Mouse (Mus musculus) heart, embryonic 16.5 days (tissue): ENCODE results near the gene Ttc7b. TPM values are rescaled to one million over a fixed set of nuclear protein-coding genes. Genes with fewer than 3 reads are reported as not detected.
A peak's percentile ranks its signal among the peaks of the same experiment; 100 is the strongest.

ENCODE experiments used
- ATAC-seq: fragments of 200-750 bp; cut with Nextera tagmentation; replicated peaks from 2 replicates; pipeline ENCODE4 v1.8.0; 2017; ENCODE audit warnings: moderate number of reproducible peaks; ENCODE audit not compliant: insufficient read depth, low FRiP score; ENCODE audit errors: extremely low read depth
- H3K27ac ChIP-seq: fragments of 300-500 bp; sonication (generic); 2 replicates; pipeline ENCODE4 v1.5.1; 2014; ENCODE audit warnings: mild to moderate bottlenecking, low read length, control low read depth, moderate library complexity
- H3K27me3 ChIP-seq: fragments of 300-500 bp; sonication (generic); 2 replicates; pipeline ENCODE4 v1.6.1; 2014; ENCODE audit warnings: low read length, mixed read lengths; ENCODE audit not compliant: control insufficient read depth, insufficient read depth
- H3K36me3 ChIP-seq: fragments of 300-500 bp; sonication (generic); 2 replicates; pipeline ENCODE4 v1.6.1; 2014; ENCODE audit not compliant: control insufficient read depth, insufficient read depth
- H3K4me1 ChIP-seq: fragments of 300-500 bp; sonication (generic); 2 replicates; pipeline ENCODE4 v1.6.1; 2014; ENCODE audit warnings: low read length, mixed read lengths; ENCODE audit not compliant: control insufficient read depth, insufficient read depth
- H3K4me2 ChIP-seq: fragments of 300-500 bp; sonication (generic); 2 replicates; pipeline ENCODE4 v1.6.1; 2014; ENCODE audit warnings: low read depth, mild to moderate bottlenecking, control low read depth, low read length
- H3K4me3 ChIP-seq: fragments of 300-500 bp; sonication (generic); 2 replicates; pipeline ENCODE4 v1.5.1; 2014; ENCODE audit warnings: mild to moderate bottlenecking, control low read depth, low read length
- H3K9ac ChIP-seq: fragments of 300-500 bp; sonication (generic); 2 replicates; pipeline ENCODE4 v1.6.1; 2014; ENCODE audit warnings: low read length, control low read depth
- H3K9me3 ChIP-seq: fragments of 300-500 bp; sonication (generic); replicated peaks from 2 replicates; pipeline ENCODE4 v1.6.1; 2016; ENCODE audit warnings: low read length; ENCODE audit not compliant: control insufficient read depth
- WGBS: fragments of 180-500 bp; shearing (Covaris S2); extraction: QIAGEN DNeasy Blood & Tissue Kit; methylation state at CpG from one replicate; pipeline ENCODE4 v1.1.7; 2014; 5-methylcytosine and 5-hydroxymethylcytosine counted together
- polyA plus RNA-seq: library from polyadenylated mRNA; unstranded; fragments of >200 nt; fragmentation: Nextera tagmentation; extraction: Ambion mirVana; gene quantifications from 2 replicates; pipeline ENCODE4 v1.2.1, GENCODE M21; 2015

The Ttc7b gene
- polyA plus RNA-seq, 1 experiment from 2014 or later, result 6.7 TPM

GRCm38 (mm10) chr12:100529651-100530050, 9.0 kb upstream of the Ttc7b start:
- Histone ChIP-seq H3K4me1 (peaks cover 36% of the 10 kb centered on the region), H3K9ac (no peak overlapping the region), H3K4me2 (no peak overlapping the region), H3K36me3 (no peaks in the 10 kb centered on the region), H3K4me3 (no peak overlapping the region), H3K9me3 (no peaks in the 10 kb centered on the region), H3K27ac (peak overlapping the region; percentile 70), H3K27me3 (no peaks in the 10 kb centered on the region)
- no peak for ATAC-seq
- WGBS, result 82% methylated on average over 5 of the region's 5 CpGs

- no peak overlapping the region for H3K4me3 ChIP-seq
- no peaks in the 10 kb centered on the region for H3K36me3 ChIP-seq
- no peak overlapping the region for H3K4me2 ChIP-seq
- no peak; the same call in 1 of the 2 replicates for ATAC-seq
- peaks cover 36% of the 10 kb centered on the region for H3K4me1 ChIP-seq
- WGBS, result 49% methylated on average over 8 of the region's 8 CpGs
- H3K27me3 ChIP-seq, result no peaks in the 10 kb centered on the region
- H3K9me3 ChIP-seq, result no peaks in the 10 kb centered on the region
- peak overlapping the region; percentile 70 for H3K27ac ChIP-seq
- peak overlapping the region; percentile 34; the same call in 1 of the 2 replicates for H3K9ac ChIP-seq
Measured at GRCm38 (mm10) chr12:100529172-100529571, 8.5 kb upstream of the Ttc7b start.

GRCm38 (mm10) chr12:100528246-100528645, 7.6 kb upstream of the Ttc7b start:
- Histone ChIP-seq H3K9me3 (no peaks in the 10 kb centered on the region), H3K27ac (peak overlapping the region; percentile 70), H3K9ac (no peak overlapping the region; the same call in 1 of the 2 replicates), H3K4me2 (peak overlapping the region; percentile 21; the same call in 1 of the 2 replicates), H3K27me3 (no peaks in the 10 kb centered on the region), H3K4me1 (peaks cover 33% of the 10 kb centered on the region), H3K36me3 (no peaks in the 10 kb centered on the region), H3K4me3 (no peak overlapping the region)
- WGBS, result 45% methylated on average over 3 of the region's 3 CpGs
- no peak for ATAC-seq

GRCm38 (mm10) chr12:100527753-100528152, 7.1 kb upstream of the Ttc7b start:
- Histone ChIP-seq H3K4me3 (peak overlapping the region; percentile 24; the same call in 1 of the 2 replicates), H3K36me3 (no peaks in the 10 kb centered on the region), H3K27me3 (no peaks in the 10 kb centered on the region), H3K4me1 (peaks cover 28% of the 10 kb centered on the region), H3K4me2 (peak overlapping the region; percentile 61), H3K9ac (peak overlapping the region; percentile 39; the same call in 1 of the 2 replicates), H3K27ac (peak overlapping the region; percentile 70), H3K9me3 (no peaks in the 10 kb centered on the region)
- peak; percentile 93 for ATAC-seq
- WGBS, result 7% methylated on average over 9 of the region's 9 CpGs

- 65% methylated on average over 9 of the region's 9 CpGs for WGBS
- Histone ChIP-seq H3K9ac (peak overlapping the region; percentile 39; the same call in 1 of the 2 replicates), H3K36me3 (no peaks in the 10 kb centered on the region), H3K27ac (peak overlapping the region; percentile 20; the same call in 1 of the 2 replicates), H3K4me3 (peak overlapping the region; percentile 24; the same call in 1 of the 2 replicates), H3K27me3 (no peaks in the 10 kb centered on the region), H3K4me2 (peak overlapping the region; percentile 61), H3K9me3 (no peaks in the 10 kb centered on the region), H3K4me1 (peaks cover 23% of the 10 kb centered on the region)
- no peak for ATAC-seq
Measured at GRCm38 (mm10) chr12:100527241-100527640, 6.6 kb upstream of the Ttc7b start.

- peaks cover 18% of the 10 kb centered on the region for H3K4me1 ChIP-seq
- H3K27ac ChIP-seq, result no peak overlapping the region
- WGBS, result 41% methylated on average over 1 of the region's 1 CpGs
- no peaks in the 10 kb centered on the region for H3K9me3 ChIP-seq
- no peak overlapping the region for H3K4me3 ChIP-seq
- H3K9ac ChIP-seq, result no peak overlapping the region
- H3K4me2 ChIP-seq, result no peak overlapping the region
- no peaks in the 10 kb centered on the region for H3K27me3 ChIP-seq
- no peak for ATAC-seq
- no peaks in the 10 kb centered on the region for H3K36me3 ChIP-seq
Measured at GRCm38 (mm10) chr12:100525939-100526338, 5.3 kb upstream of the Ttc7b start.

GRCm38 (mm10) chr12:100520077-100520793, 391 bp downstream of the Ttc7b start:
- Histone ChIP-seq H3K36me3 (no peaks in the 10 kb centered on the region), H3K27me3 (no peaks in the 10 kb centered on the region), H3K4me2 (peak overlapping the region; percentile 80), H3K9me3 (no peaks in the 10 kb centered on the region), H3K27ac (peak overlapping the region; percentile 68), H3K4me3 (peak overlapping the region; percentile 80), H3K4me1 (peaks cover 19% of the 10 kb centered on the region), H3K9ac (peak overlapping the region; percentile 99)
- WGBS, result under 1% methylated on average over 75 of the region's 76 CpGs
- ATAC-seq, result peak; percentile 78

GRCm38 (mm10) chr12:100519684-100520076, 946 bp downstream of the Ttc7b start:
- Histone ChIP-seq H3K9ac (peak overlapping the region; percentile 99), H3K4me3 (peak overlapping the region; percentile 80), H3K4me1 (peaks cover 19% of the 10 kb centered on the region), H3K27me3 (no peaks in the 10 kb centered on the region), H3K9me3 (no peaks in the 10 kb centered on the region), H3K4me2 (peak overlapping the region; percentile 80), H3K36me3 (no peaks in the 10 kb centered on the region), H3K27ac (no peak overlapping the region; the same call in 1 of the 2 replicates)
- WGBS, result 50% methylated on average over 7 of the region's 7 CpGs
- no peak for ATAC-seq

GRCm38 (mm10) chr12:100517371-100517770, 3.3 kb downstream of the Ttc7b start:
- Histone ChIP-seq H3K4me3 (no peak overlapping the region), H3K36me3 (no peaks in the 10 kb centered on the region), H3K9ac (no peak overlapping the region), H3K9me3 (no peaks in the 10 kb centered on the region), H3K4me2 (no peak overlapping the region), H3K27me3 (no peaks in the 10 kb centered on the region), H3K27ac (no peak overlapping the region), H3K4me1 (peaks cover 26% of the 10 kb centered on the region)
- no peak for ATAC-seq
- WGBS, result 74% methylated on average over 9 of the region's 9 CpGs
